Mouse (Mus musculus): ENCODE data around the gene Ccnj.

Ccnj gene

GRCm38 (mm10) chr19:40844731-40845130 lies 13.7 kb downstream of the Ccnj start:
- no peak for DNase-seq (ENCODE audit: low spot score in 2 of 2)

GRCm38 (mm10) chr19:40849391-40849790 lies 18.3 kb downstream of the Ccnj start:
- DNase-seq (ENCODE audit: low spot score in 2 of 2) = no peak

- no peak for DNase-seq (ENCODE audit: low spot score in 2 of 2)
Measured at GRCm38 (mm10) chr19:40859555-40859954, 28.5 kb downstream of the Ccnj start.

GRCm38 (mm10) chr19:40868284-40868683 lies 37.2 kb downstream of the Ccnj start:
- DNase-seq (ENCODE audit: low spot score in 2 of 2) = no peak

GRCm38 (mm10) chr19:40869425-40870105 lies 38.5 kb downstream of the Ccnj start:
- no peak for DNase-seq (ENCODE audit: low spot score in 2 of 2)

GRCm38 (mm10) chr19:40872955-40873665 lies 42.0 kb downstream of the Ccnj start:
- DNase-seq (ENCODE audit: low spot score in 2 of 2) = peak; percentile 71 to 92

GRCm38 (mm10) chr19:40881700-40882099 lies 50.6 kb downstream of the Ccnj start:
- no peak for DNase-seq (ENCODE audit: low spot score in 2 of 2)

- DNase-seq (ENCODE audit: low spot score in 2 of 2) = no peak
Measured at GRCm38 (mm10) chr19:40888887-40889286, 57.8 kb downstream of the Ccnj start.

- DNase-seq (ENCODE audit: low spot score in 2 of 2) = no peak
Measured at GRCm38 (mm10) chr19:40894071-40894506, 63.0 kb downstream of the Ccnj start.

- DNase-seq (ENCODE audit: low spot score in 2 of 2) = peak; percentile 87
Measured at GRCm38 (mm10) chr19:40894519-40895392, 63.7 kb downstream of the Ccnj start, which contains the start of gene Zfp518a. Gene Zfp518a (plus strand): TSS chr19:40894705.

- no peak for DNase-seq (ENCODE audit: low spot score in 2 of 2)
Measured at GRCm38 (mm10) chr19:40895393-40895703, 64.3 kb downstream of the Ccnj start.
